Mouse (Mus musculus): ENCODE results near the gene C1qtnf6. TPM values are rescaled to one million over a fixed set of nuclear protein-coding genes. Genes with fewer than 3 reads are reported as not detected.
A peak's percentile ranks its signal among the peaks of the same experiment; 100 is the strongest.

The C1qtnf6 gene
- total and polyA plus RNA-seq, 3 experiments, result 5.7 to 28.1 (median 6.3) TPM

DNA sequence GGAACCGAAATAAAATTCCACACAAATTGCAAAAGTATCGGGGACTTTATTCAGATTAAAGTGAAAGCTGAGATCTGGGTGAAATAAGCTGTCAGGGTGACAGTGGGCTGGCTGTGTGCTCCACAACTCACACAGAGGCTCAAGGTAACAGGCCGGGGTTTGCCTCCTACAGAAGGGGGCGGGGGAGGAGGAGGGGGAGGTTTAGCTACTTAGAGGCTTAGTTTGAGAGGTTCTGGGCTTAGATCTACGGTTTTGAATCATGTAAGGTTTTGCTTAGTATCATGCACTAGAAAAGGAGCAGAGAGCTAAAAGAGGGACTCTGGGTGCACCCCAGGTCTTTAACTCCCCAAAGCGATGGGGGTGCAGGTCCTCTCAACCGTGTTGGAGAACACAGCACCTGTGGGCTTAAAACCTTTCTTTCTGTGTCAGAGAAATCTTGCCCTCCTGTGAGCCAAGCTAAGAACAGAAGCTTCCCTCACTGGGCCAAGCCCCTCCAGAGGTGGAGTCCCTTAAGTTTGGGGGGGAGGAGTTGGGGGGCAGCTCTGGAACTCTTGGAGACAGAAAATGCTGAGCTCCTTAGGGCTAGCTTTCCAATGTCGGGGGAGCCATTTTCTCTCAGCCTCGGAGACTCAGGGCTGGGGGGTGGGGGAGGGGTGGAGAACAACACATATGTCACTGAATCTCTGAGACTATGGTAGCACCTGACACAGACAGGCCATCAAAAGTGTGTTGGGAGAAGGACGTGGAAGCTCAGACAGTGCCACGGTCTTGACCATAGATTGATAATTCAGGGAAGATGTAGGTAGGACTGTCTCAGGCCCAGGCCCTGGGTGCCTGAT, 28.1 kb upstream of the C1qtnf6 start:
- H3K9ac ChIP-seq (ENCODE audit: insufficient read depth, low read depth), result no peak overlapping the region
- H3K4me3 ChIP-seq (replicated peaks in 1 of 3; ENCODE audit: low read depth in 2 of 3, low read length in 2 of 3, poor library complexity in 1 of 3), result no peak overlapping the region
- H3K27ac ChIP-seq (ENCODE audit: insufficient read depth, low read depth), result no peak overlapping the region
- H3K4me2 ChIP-seq (ENCODE audit: insufficient read depth, low read depth, poor library complexity, severe bottlenecking), result no peak overlapping the region
- no peaks in the 10 kb centered on the region for H3K9me3 ChIP-seq (replicated peaks; ENCODE audit: low read length)
- no peaks in the 10 kb centered on the region; the same call in 1 of the 2 replicates for H3K79me2 ChIP-seq (replicated peaks; ENCODE audit: control insufficient read depth, extremely low read depth, insufficient read depth, poor library complexity, severe bottlenecking)
- peak; percentile 18 for TF ChIP-seq POLR2A (IDR thresholded peaks at IDR 0.05; ENCODE audit: low read depth, low read length)
- no peak for TF ChIP-seq RCOR1 (conservative IDR thresholded peaks at IDR 0.05; ENCODE audit: low read depth, low read length)
- no peak for TF ChIP-seq JUN (IDR thresholded peaks at IDR 0.05; ENCODE audit: insufficient read depth, low read depth, low read length)
- dilution Hi-C loops (cut with MboI; ENCODE audit: extremely low pct_ligation_motif_present, extremely low pct_unique_long_range_greater_than_20kb, low sequenced_read_pairs), result no loop called here
- no peak for DNase-seq (ENCODE audit: extremely low read depth)
- no peaks in the 10 kb centered on the region for H3K27me3 ChIP-seq (replicated peaks)
- peaks cover 19 to 76% of the 10 kb centered on the region in 2 experiments for H3K4me1 ChIP-seq (ENCODE audit: control insufficient read depth in 1 of 2, insufficient read depth in 2 of 2)
- in situ Hi-C loops (cut with MboI; ENCODE audit: low pct_ligation_motif_present, low pct_unique_long_range_greater_than_20kb, low sequenced_read_pairs), result no loop called here
- H3K36me3 ChIP-seq (replicated peaks in 1 of 2; ENCODE audit: control insufficient read depth in 1 of 2, insufficient read depth in 1 of 2, low read length in 1 of 2), result peaks cover 38 to 43% of the 10 kb centered on the region in 2 experiments

DNA sequence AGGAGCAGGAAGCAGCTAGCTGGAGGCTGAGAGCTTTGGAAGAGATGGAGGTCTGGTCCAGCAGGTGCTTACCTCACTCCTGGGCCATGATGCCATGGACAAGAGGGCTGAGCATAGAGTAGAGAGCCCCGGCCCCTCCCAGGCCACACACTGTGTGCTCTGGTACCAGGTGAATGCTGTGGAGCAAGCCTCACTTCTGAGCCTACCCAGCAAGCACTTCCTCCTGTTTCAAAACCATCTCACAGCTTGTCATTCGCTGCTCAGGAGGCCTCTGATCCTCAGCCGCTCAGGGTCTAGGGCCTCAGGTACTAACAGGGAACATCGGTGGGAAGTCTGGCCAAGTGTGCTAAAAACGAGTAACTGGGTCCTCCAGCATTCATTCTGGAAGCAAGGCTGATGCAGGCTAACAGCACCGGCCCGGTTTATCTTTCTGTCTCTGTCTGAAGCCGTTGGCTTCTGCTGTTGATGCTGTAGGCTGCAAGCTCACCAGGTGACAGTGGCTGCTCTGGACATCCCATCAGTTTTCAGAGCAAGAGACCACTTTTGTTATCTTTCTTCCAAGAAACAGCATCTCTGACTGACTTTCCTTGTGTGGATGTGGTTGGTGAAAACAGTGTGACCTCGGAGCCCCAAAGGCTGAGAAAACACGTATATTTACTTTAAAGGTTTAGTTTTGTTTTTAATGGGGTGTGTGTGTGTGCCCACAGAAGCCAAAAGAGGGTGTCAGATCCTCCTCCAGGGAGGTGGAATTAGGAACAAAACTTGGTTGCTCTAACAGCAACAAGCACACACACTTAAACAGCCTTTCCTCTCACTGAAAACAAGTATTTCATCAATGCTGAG, 26.7 kb upstream of the C1qtnf6 start:
- Histone ChIP-seq H3K27me3 (replicated peaks) (no peaks in the 10 kb centered on the region), H3K79me2 (replicated peaks; ENCODE audit: control insufficient read depth, extremely low read depth, insufficient read depth, poor library complexity, severe bottlenecking) (no peaks in the 10 kb centered on the region), H3K9me3 (replicated peaks; ENCODE audit: low read length) (peaks cover 6% of the 10 kb centered on the region), H3K4me1 (ENCODE audit: control insufficient read depth in 1 of 2, insufficient read depth in 2 of 2) (peaks cover 8 to 66% of the 10 kb centered on the region in 2 experiments), H3K4me3 (replicated peaks in 1 of 3; ENCODE audit: low read depth in 2 of 3, low read length in 2 of 3, poor library complexity in 1 of 3) (no peak overlapping the region), H3K4me2 (ENCODE audit: insufficient read depth, low read depth, poor library complexity, severe bottlenecking) (no peak overlapping the region), H3K9ac (ENCODE audit: insufficient read depth, low read depth) (no peak overlapping the region), H3K27ac (ENCODE audit: insufficient read depth, low read depth) (no peak overlapping the region), H3K36me3 (replicated peaks in 1 of 2; ENCODE audit: control insufficient read depth in 1 of 2, insufficient read depth in 1 of 2, low read length in 1 of 2) (peaks cover 26 to 30% of the 10 kb centered on the region in 2 experiments)
- in situ Hi-C loops (cut with MboI; ENCODE audit: low pct_ligation_motif_present, low pct_unique_long_range_greater_than_20kb, low sequenced_read_pairs) (no loop called here), dilution Hi-C loops (cut with MboI; ENCODE audit: extremely low pct_ligation_motif_present, extremely low pct_unique_long_range_greater_than_20kb, low sequenced_read_pairs) (no loop called here)
- DNase-seq (ENCODE audit: extremely low read depth), result no peak
- TF ChIP-seq JUN (IDR thresholded peaks at IDR 0.05; ENCODE audit: insufficient read depth, low read depth, low read length), result no peak
- TF ChIP-seq CHD2 (IDR thresholded peaks at IDR 0.05; ENCODE audit: low read length), result 0 out of 2 replicates have a peak, but pooled peaks have one; percentile 10
- no peak for TF ChIP-seq ZNF384 (IDR thresholded peaks at IDR 0.05; ENCODE audit: low read depth, low read length)
- no peak for TF ChIP-seq KAT2A (IDR thresholded peaks at IDR 0.05; ENCODE audit: insufficient replicate concordance, low read length)
- no peak for TF ChIP-seq UBTF (IDR thresholded peaks at IDR 0.05; ENCODE audit: low read depth, low read length)
- TF ChIP-seq GABPA (IDR thresholded peaks at IDR 0.05; ENCODE audit: insufficient replicate concordance, low read depth, low read length), result no peak
- no peak for TF ChIP-seq SIN3A (IDR thresholded peaks at IDR 0.05; ENCODE audit: low read length)
- no peak for TF ChIP-seq PAX5 (IDR thresholded peaks at IDR 0.05; ENCODE audit: low read length)
- TF ChIP-seq ZMIZ1 (IDR thresholded peaks at IDR 0.05; ENCODE audit: low read depth, low read length), result 0 out of 2 replicates have a peak, but pooled peaks have one; percentile 24
- no peak for TF ChIP-seq MYC (IDR thresholded peaks at IDR 0.05; ENCODE audit: low read depth, low read length)
- TF ChIP-seq RAD21 (IDR thresholded peaks at IDR 0.05; ENCODE audit: low read depth, low read length), result no peak
- no peak for TF ChIP-seq BHLHE40 (IDR thresholded peaks at IDR 0.05; ENCODE audit: low read depth, low read length)
- TF ChIP-seq TBP (conservative IDR thresholded peaks at IDR 0.05; ENCODE audit: low read depth, low read length), result no peak
- no peak for TF ChIP-seq NELFE (IDR thresholded peaks at IDR 0.05; ENCODE audit: low read depth, low read length)
- TF ChIP-seq USF2 (conservative IDR thresholded peaks at IDR 0.05; ENCODE audit: low read depth, low read length), result no peak
- TF ChIP-seq HCFC1 (IDR thresholded peaks at IDR 0.05; ENCODE audit: low read depth, low read length), result no peak
- no peak for TF ChIP-seq MAFK (IDR thresholded peaks at IDR 0.05; ENCODE audit: insufficient replicate concordance, low read length)

All from CH12.LX (cell line).